Mouse (Mus musculus): ENCODE results near the gene Olfr90. TPM values are rescaled to one million over a fixed set of nuclear protein-coding genes. Genes with fewer than 3 reads are reported as not detected.

Gene Olfr90
- polyA plus RNA-seq, 1 experiment from 2014 or later = 0.05 TPM

- Histone ChIP-seq H3K9ac (no peak overlapping the region), H3K9me3 (replicated peaks) (no peaks in the 10 kb centered on the region), H3K4me3 (replicated peaks) (no peak overlapping the region), H3K4me1 (0 out of 2 replicates have a peak, but pooled peaks cover 3% of the 10 kb centered on the region), H3K36me3 (peaks cover 47% of the 10 kb centered on the region), H3K27ac (no peak overlapping the region), H3K4me2 (no peak overlapping the region), H3K27me3 (no peaks in the 10 kb centered on the region)
- 91% methylated on average over 2 of the region's 2 CpGs for WGBS
- ATAC-seq (replicated peaks; ENCODE audit: low FRiP score) = no peak
These were observed 12.5 kb downstream of the Olfr90 start for GRCm38 (mm10) chr17:37075766-37076165.

GRCm38 (mm10) chr17:37075181-37075580, 13.1 kb downstream of the Olfr90 start:
- ATAC-seq (replicated peaks; ENCODE audit: low FRiP score) = no peak
- 83% methylated on average over 6 of the region's 6 CpGs for WGBS
- Histone ChIP-seq H3K9me3 (replicated peaks) (no peaks in the 10 kb centered on the region), H3K27ac (no peak overlapping the region), H3K9ac (no peak overlapping the region), H3K36me3 (peaks cover 53% of the 10 kb centered on the region), H3K27me3 (no peaks in the 10 kb centered on the region), H3K4me3 (replicated peaks) (no peak overlapping the region), H3K4me1 (0 out of 2 replicates have a peak, but pooled peaks cover 3% of the 10 kb centered on the region), H3K4me2 (no peak overlapping the region)

- Histone ChIP-seq H3K27ac (no peak overlapping the region), H3K9me3 (replicated peaks) (no peaks in the 10 kb centered on the region), H3K4me3 (replicated peaks) (no peak overlapping the region), H3K4me2 (no peak overlapping the region), H3K9ac (no peak overlapping the region), H3K4me1 (no peaks in the 10 kb centered on the region), H3K27me3 (no peaks in the 10 kb centered on the region), H3K36me3 (peaks cover 77% of the 10 kb centered on the region)
- WGBS = 62% methylated on average over 11 of the region's 11 CpGs
- ATAC-seq (replicated peaks; ENCODE audit: low FRiP score) = no peak
These were observed 15.5 kb downstream of the Olfr90 start for GRCm38 (mm10) chr17:37072730-37073276.

GRCm38 (mm10) chr17:37072080-37072729, 16.1 kb downstream of the Olfr90 start:
- Histone ChIP-seq H3K36me3 (peaks cover 83% of the 10 kb centered on the region), H3K4me2 (no peak overlapping the region), H3K4me1 (no peaks in the 10 kb centered on the region), H3K9ac (no peak overlapping the region), H3K27me3 (no peaks in the 10 kb centered on the region), H3K4me3 (replicated peaks) (no peak overlapping the region), H3K27ac (no peak overlapping the region), H3K9me3 (replicated peaks) (no peaks in the 10 kb centered on the region)
- no peak for ATAC-seq (replicated peaks; ENCODE audit: low FRiP score)
- 83% methylated on average over 12 of the region's 12 CpGs for WGBS

GRCm38 (mm10) chr17:37070121-37070520, 18.2 kb downstream of the Olfr90 start:
- H3K36me3 ChIP-seq = peaks cover 92% of the 10 kb centered on the region
- H3K9ac ChIP-seq = no peak overlapping the region
- no peaks in the 10 kb centered on the region for H3K9me3 ChIP-seq (replicated peaks)
- no peak for ATAC-seq (replicated peaks; ENCODE audit: low FRiP score)
- no peaks in the 10 kb centered on the region for H3K27me3 ChIP-seq
- no peak overlapping the region for H3K4me2 ChIP-seq
- H3K4me1 ChIP-seq = no peaks in the 10 kb centered on the region
- no peak overlapping the region for H3K27ac ChIP-seq
- 88% methylated on average over 8 of the region's 8 CpGs for WGBS
- H3K4me3 ChIP-seq (replicated peaks) = no peak overlapping the region

GRCm38 (mm10) chr17:37067861-37068260, 20.4 kb downstream of the Olfr90 start:
- peaks cover 96% of the 10 kb centered on the region for H3K36me3 ChIP-seq
- WGBS = 84% methylated on average over 1 of the region's 1 CpGs
- no peak for ATAC-seq (replicated peaks; ENCODE audit: low FRiP score)

GRCm38 (mm10) chr17:37065993-37066392, 22.3 kb downstream of the Olfr90 start:
- ATAC-seq (replicated peaks; ENCODE audit: low FRiP score) = no peak
- 97% methylated on average over 2 of the region's 2 CpGs for WGBS
- Histone ChIP-seq H3K36me3 (peaks cover 99% of the 10 kb centered on the region), H3K9ac (no peak overlapping the region), H3K27ac (no peak overlapping the region), H3K9me3 (replicated peaks) (no peaks in the 10 kb centered on the region), H3K4me3 (replicated peaks) (no peak overlapping the region), H3K4me2 (no peak overlapping the region), H3K4me1 (no peaks in the 10 kb centered on the region), H3K27me3 (no peaks in the 10 kb centered on the region)

More at GRCm38 (mm10) chr17:37067861-37068260, 20.4 kb downstream of the Olfr90 start:
- no peaks in the 10 kb centered on the region for H3K27me3 ChIP-seq
- no peaks in the 10 kb centered on the region for H3K4me1 ChIP-seq
- no peak overlapping the region for H3K27ac ChIP-seq
- no peak overlapping the region for H3K4me3 ChIP-seq (replicated peaks)
- no peak overlapping the region for H3K9ac ChIP-seq
- H3K9me3 ChIP-seq (replicated peaks) = no peaks in the 10 kb centered on the region
- no peak overlapping the region for H3K4me2 ChIP-seq

GRCm38 (mm10) chr17:37063686-37064495, 24.4 kb downstream of the Olfr90 start:
- Histone ChIP-seq H3K4me2 (no peak overlapping the region), H3K27me3 (no peaks in the 10 kb centered on the region), H3K27ac (no peak overlapping the region), H3K36me3 (peaks cover 95% of the 10 kb centered on the region), H3K9me3 (replicated peaks) (no peaks in the 10 kb centered on the region), H3K4me1 (no peaks in the 10 kb centered on the region), H3K9ac (no peak overlapping the region), H3K4me3 (replicated peaks) (no peak overlapping the region)
- ATAC-seq (replicated peaks; ENCODE audit: low FRiP score) = no peak
- WGBS = 88% methylated on average over 11 of the region's 11 CpGs

- Histone ChIP-seq H3K9me3 (replicated peaks) (no peaks in the 10 kb centered on the region), H3K9ac (no peak overlapping the region), H3K4me1 (no peaks in the 10 kb centered on the region), H3K27ac (no peak overlapping the region), H3K36me3 (peaks cover 95% of the 10 kb centered on the region), H3K27me3 (no peaks in the 10 kb centered on the region), H3K4me2 (no peak overlapping the region), H3K4me3 (replicated peaks) (no peak overlapping the region)
- ATAC-seq (replicated peaks; ENCODE audit: low FRiP score) = no peak
- WGBS = 80% methylated on average over 10 of the region's 10 CpGs
These were observed 25.2 kb downstream of the Olfr90 start for GRCm38 (mm10) chr17:37063063-37063462.

- Histone ChIP-seq H3K4me2 (no peak overlapping the region), H3K4me3 (replicated peaks) (no peak overlapping the region), H3K27ac (no peak overlapping the region), H3K4me1 (no peaks in the 10 kb centered on the region), H3K27me3 (no peaks in the 10 kb centered on the region), H3K9me3 (replicated peaks) (no peaks in the 10 kb centered on the region), H3K9ac (no peak overlapping the region), H3K36me3 (peaks cover 92% of the 10 kb centered on the region)
- ATAC-seq (replicated peaks; ENCODE audit: low FRiP score) = no peak
- 91% methylated on average over 10 of the region's 10 CpGs for WGBS
These were observed 26.1 kb downstream of the Olfr90 start for GRCm38 (mm10) chr17:37062101-37062641.

GRCm38 (mm10) chr17:37061435-37061834, 26.9 kb downstream of the Olfr90 start:
- Histone ChIP-seq H3K4me2 (no peak overlapping the region), H3K9ac (no peak overlapping the region), H3K36me3 (peaks cover 91% of the 10 kb centered on the region), H3K9me3 (replicated peaks) (no peaks in the 10 kb centered on the region), H3K4me1 (no peaks in the 10 kb centered on the region), H3K4me3 (replicated peaks) (no peak overlapping the region), H3K27ac (no peak overlapping the region), H3K27me3 (no peaks in the 10 kb centered on the region)
- no peak for ATAC-seq (replicated peaks; ENCODE audit: low FRiP score)
- 90% methylated on average over 3 of the region's 3 CpGs for WGBS

- 86% methylated on average over 6 of the region's 6 CpGs for WGBS
- Histone ChIP-seq H3K9ac (no peak overlapping the region), H3K36me3 (peaks cover 75% of the 10 kb centered on the region), H3K4me2 (no peak overlapping the region), H3K4me3 (replicated peaks) (no peak overlapping the region), H3K4me1 (no peaks in the 10 kb centered on the region), H3K27ac (no peak overlapping the region), H3K9me3 (replicated peaks) (no peaks in the 10 kb centered on the region), H3K27me3 (no peaks in the 10 kb centered on the region)
- ATAC-seq (replicated peaks; ENCODE audit: low FRiP score) = no peak
These were observed 31.3 kb downstream of the Olfr90 start for GRCm38 (mm10) chr17:37056957-37057356.

Measured in kidney, embryonic 15.5 days (tissue).